Mouse (Mus musculus) layer of hippocampus, adult 18-20 months (tissue): ENCODE data around the gene Acsl6. TPM values are rescaled to one million over a fixed set of nuclear protein-coding genes. Genes with fewer than 3 reads are reported as not detected.
"Not testable (repeated sequence)": the region's sequence is repeated elsewhere in the genome, so short reads cannot be mapped to it uniquely, and the experiment has no call there.

Experiments used
- DNase-seq, 2 experiments: peaks; one replicate each; pipeline ENCODE4 v3.0.0; 2022; ENCODE audit warnings: low spot score in 2 of 2
- long read RNA-seq: library from polyadenylated mRNA; stranded (forward); transcript quantifications from one replicate; pipeline ENCODE4 v2.0.0, GENCODE M21; 2021
- total RNA-seq, 2 experiments: library from RNA; stranded (reverse); gene quantifications; 2 replicates each; pipeline ENCODE4 v1.2.3; 2021

Acsl6 gene
- total RNA-seq: 100 to 1,000 TPM; 171 to 189 TPM
- long read RNA-seq, full-length matches to known transcripts: 192 of 250 reads
- long read RNA-seq, partial matches to known transcripts: 15 of 250 reads
- long read RNA-seq, other reads (novel, unspliced or antisense): 43 of 250 reads

- DNase-seq: peak; percentile 37 to 62
Observed at GRCm38 (mm10) chr11:54303728-54304470, at the start of gene Acsl6. Gene Acsl6, plus strand, starts transcription at chr11:54303798.

GRCm38 (mm10) chr11:54254114-54254513 is 49.5 kb upstream of the Acsl6 start:
- DNase-seq: no peak

GRCm38 (mm10) chr11:54256624-54257376 is 46.8 kb upstream of the Acsl6 start:
- DNase-seq: peak; percentile 28 to 75

GRCm38 (mm10) chr11:54263405-54264031 is 40.1 kb upstream of the Acsl6 start:
- DNase-seq: no peak

GRCm38 (mm10) chr11:54264542-54264941 is 39.1 kb upstream of the Acsl6 start:
- DNase-seq: peak; percentile 16 to 77

GRCm38 (mm10) chr11:54267177-54267576 is 36.4 kb upstream of the Acsl6 start, which contains the start of gene Il3:
Gene Il3, minus strand, starts transcription at chr11:54267277.
- DNase-seq: no peak

- no peak for DNase-seq
Observed at GRCm38 (mm10) chr11:54269191-54269896, 34.3 kb upstream of the Acsl6 start.

- no peak for DNase-seq
Observed at GRCm38 (mm10) chr11:54271437-54271949, 32.1 kb upstream of the Acsl6 start.

GRCm38 (mm10) chr11:54287821-54288453 is 15.7 kb upstream of the Acsl6 start:
- DNase-seq: no peak

- DNase-seq: no peak
Observed at GRCm38 (mm10) chr11:54292163-54292562, 11.4 kb upstream of the Acsl6 start.

GRCm38 (mm10) chr11:54293980-54294807 is 9.4 kb upstream of the Acsl6 start:
- no peak for DNase-seq

GRCm38 (mm10) chr11:54295971-54296370 is 7.6 kb upstream of the Acsl6 start:
- DNase-seq: no peak

- DNase-seq: no peak
Observed at GRCm38 (mm10) chr11:54296734-54297133, 6.9 kb upstream of the Acsl6 start.

- DNase-seq: not testable (repeated sequence)
Observed at GRCm38 (mm10) chr11:54297471-54297870, 6.1 kb upstream of the Acsl6 start.

- no peak for DNase-seq
Observed at GRCm38 (mm10) chr11:54298777-54299176, 4.8 kb upstream of the Acsl6 start.

GRCm38 (mm10) chr11:54301994-54302393 is 1.6 kb upstream of the Acsl6 start:
- DNase-seq: no peak

- no peak for DNase-seq
Observed at GRCm38 (mm10) chr11:54302606-54303005, 992 bp upstream of the Acsl6 start.

- DNase-seq: no peak
Observed at GRCm38 (mm10) chr11:54303076-54303727, 396 bp upstream of the Acsl6 start.

- no peak for DNase-seq
Observed at GRCm38 (mm10) chr11:54304471-54304873, 874 bp downstream of the Acsl6 start.
